Mouse (Mus musculus): ENCODE results near the gene Enho. TPM values are rescaled to one million over a fixed set of nuclear protein-coding genes. Genes with fewer than 3 reads are reported as not detected.

Gene Enho
- polyA plus RNA-seq, 1 experiment from 2014 or later, result 73.9 TPM

DNA sequence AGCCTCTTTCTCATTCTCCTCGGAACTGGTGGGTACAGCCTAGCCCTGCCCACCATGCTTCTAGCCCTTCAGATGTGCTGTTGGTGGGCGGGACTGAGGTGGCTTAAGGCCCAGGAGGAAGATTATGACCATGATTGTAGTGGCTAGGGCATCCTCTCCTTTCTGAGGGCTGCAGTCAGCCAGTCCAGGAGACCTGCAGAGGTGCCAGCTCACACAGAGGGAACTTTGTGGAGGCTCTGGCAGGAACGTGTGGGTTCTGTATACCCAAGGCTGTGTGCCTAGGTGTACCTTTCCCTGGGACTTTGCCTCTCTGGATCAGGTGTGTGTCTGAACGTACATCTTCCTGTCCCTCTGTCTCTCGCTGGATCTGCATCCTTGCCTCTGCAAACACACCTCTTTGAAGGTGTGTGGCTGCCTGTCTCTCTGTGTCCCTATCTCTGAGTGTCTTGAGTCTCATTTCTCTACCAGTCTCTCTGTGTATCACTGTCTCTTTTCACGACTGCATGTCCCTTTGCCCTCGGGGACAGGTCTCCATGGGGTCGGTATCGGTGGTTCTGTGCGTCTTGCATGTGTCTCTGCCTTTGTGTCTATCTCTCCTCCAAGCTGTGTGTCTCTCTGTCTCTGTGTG, 796 bp downstream of the Enho start:
- Histone ChIP-seq H3K4me1 (ENCODE audit: control insufficient read depth, insufficient read depth, low read length) (peaks cover 13% of the 10 kb centered on the region), H3K4me2 (ENCODE audit: low read length) (peak overlapping the region; percentile 62), H3K9ac (ENCODE audit: low read length) (peak overlapping the region; percentile 98), H3K4me3 (ENCODE audit: low read depth, low read length) (peak overlapping the region; percentile 72), H3K27me3 (replicated peaks; ENCODE audit: control insufficient read depth, insufficient read depth, low read length) (no peaks in the 10 kb centered on the region), H3K36me3 (ENCODE audit: control insufficient read depth, insufficient read depth, low read length) (peaks cover 3% of the 10 kb centered on the region; the same call in 1 of the 2 replicates), H3K27ac (ENCODE audit: low read depth, low read length) (peak overlapping the region; percentile 91), H3K9me3 (replicated peaks; ENCODE audit: control insufficient read depth, low read length) (no peaks in the 10 kb centered on the region)
- DNase-seq (ENCODE audit: low spot score) (peak; percentile 33), ATAC-seq (no peak; the same call in 1 of the 2 replicates)
- WGBS, result 5% methylated on average over 10 of the region's 10 CpGs

GRCm38 (mm10) chr4:41638828-41639213, 1.3 kb downstream of the Enho start:
- ATAC-seq (no peak), DNase-seq (ENCODE audit: low spot score) (no peak)
- Histone ChIP-seq H3K36me3 (ENCODE audit: control insufficient read depth, insufficient read depth, low read length) (peaks cover 3% of the 10 kb centered on the region; the same call in 1 of the 2 replicates), H3K4me1 (ENCODE audit: control insufficient read depth, insufficient read depth, low read length) (peaks cover 13% of the 10 kb centered on the region), H3K27me3 (replicated peaks; ENCODE audit: control insufficient read depth, insufficient read depth, low read length) (no peaks in the 10 kb centered on the region), H3K4me2 (ENCODE audit: low read length) (peak overlapping the region; percentile 62), H3K4me3 (ENCODE audit: low read depth, low read length) (peak overlapping the region; percentile 72), H3K9me3 (replicated peaks; ENCODE audit: control insufficient read depth, low read length) (no peaks in the 10 kb centered on the region), H3K9ac (ENCODE audit: low read length) (peak overlapping the region; percentile 98), H3K27ac (ENCODE audit: low read depth, low read length) (peak overlapping the region; percentile 1; the same call in 1 of the 2 replicates)
- WGBS, result 77% methylated on average over 6 of the region's 6 CpGs

GRCm38 (mm10) chr4:41638186-41638731, 1.9 kb downstream of the Enho start:
- H3K4me2 ChIP-seq (ENCODE audit: low read length), result peak overlapping the region; percentile 62

GRCm38 (mm10) chr4:41636882-41637635, 3.1 kb downstream of the Enho start:
- WGBS, result 88% methylated on average over 10 of the region's 10 CpGs
- Histone ChIP-seq H3K27ac (ENCODE audit: low read depth, low read length) (no peak overlapping the region), H3K4me2 (ENCODE audit: low read length) (no peak overlapping the region), H3K36me3 (ENCODE audit: control insufficient read depth, insufficient read depth, low read length) (peaks cover 3% of the 10 kb centered on the region; the same call in 1 of the 2 replicates), H3K27me3 (replicated peaks; ENCODE audit: control insufficient read depth, insufficient read depth, low read length) (no peaks in the 10 kb centered on the region), H3K4me3 (ENCODE audit: low read depth, low read length) (no peak overlapping the region), H3K9me3 (replicated peaks; ENCODE audit: control insufficient read depth, low read length) (no peaks in the 10 kb centered on the region), H3K9ac (ENCODE audit: low read length) (no peak overlapping the region; the same call in 1 of the 2 replicates), H3K4me1 (ENCODE audit: control insufficient read depth, insufficient read depth, low read length) (peaks cover 14% of the 10 kb centered on the region)
- DNase-seq (ENCODE audit: low spot score), result no peak
- no peak for ATAC-seq

More at GRCm38 (mm10) chr4:41638186-41638731, 1.9 kb downstream of the Enho start:
- no peak for ATAC-seq
- no peak for DNase-seq (ENCODE audit: low spot score)
- H3K9ac ChIP-seq (ENCODE audit: low read length), result peak overlapping the region; percentile 98; the same call in 1 of the 2 replicates
- H3K4me3 ChIP-seq (ENCODE audit: low read depth, low read length), result no peak overlapping the region
- no peaks in the 10 kb centered on the region for H3K27me3 ChIP-seq (replicated peaks; ENCODE audit: control insufficient read depth, insufficient read depth, low read length)
- peaks cover 3% of the 10 kb centered on the region; the same call in 1 of the 2 replicates for H3K36me3 ChIP-seq (ENCODE audit: control insufficient read depth, insufficient read depth, low read length)
- H3K4me1 ChIP-seq (ENCODE audit: control insufficient read depth, insufficient read depth, low read length), result peaks cover 13% of the 10 kb centered on the region
- WGBS, result 94% methylated on average over 10 of the region's 10 CpGs
- H3K9me3 ChIP-seq (replicated peaks; ENCODE audit: control insufficient read depth, low read length), result no peaks in the 10 kb centered on the region
- H3K27ac ChIP-seq (ENCODE audit: low read depth, low read length), result no peak overlapping the region

GRCm38 (mm10) chr4:41636366-41636765, 3.8 kb downstream of the Enho start:
- H3K27me3 ChIP-seq (replicated peaks; ENCODE audit: control insufficient read depth, insufficient read depth, low read length), result no peaks in the 10 kb centered on the region
- H3K9me3 ChIP-seq (replicated peaks; ENCODE audit: control insufficient read depth, low read length), result no peaks in the 10 kb centered on the region
- peaks cover 3% of the 10 kb centered on the region; the same call in 1 of the 2 replicates for H3K36me3 ChIP-seq (ENCODE audit: control insufficient read depth, insufficient read depth, low read length)
- no peak overlapping the region for H3K4me3 ChIP-seq (ENCODE audit: low read depth, low read length)
- H3K9ac ChIP-seq (ENCODE audit: low read length), result no peak overlapping the region
- H3K27ac ChIP-seq (ENCODE audit: low read depth, low read length), result no peak overlapping the region
- ATAC-seq, result no peak
- DNase-seq (ENCODE audit: low spot score), result no peak
- H3K4me2 ChIP-seq (ENCODE audit: low read length), result no peak overlapping the region
- WGBS, result 71% methylated on average over 7 of the region's 7 CpGs
- H3K4me1 ChIP-seq (ENCODE audit: control insufficient read depth, insufficient read depth, low read length), result peaks cover 20% of the 10 kb centered on the region

DNA sequence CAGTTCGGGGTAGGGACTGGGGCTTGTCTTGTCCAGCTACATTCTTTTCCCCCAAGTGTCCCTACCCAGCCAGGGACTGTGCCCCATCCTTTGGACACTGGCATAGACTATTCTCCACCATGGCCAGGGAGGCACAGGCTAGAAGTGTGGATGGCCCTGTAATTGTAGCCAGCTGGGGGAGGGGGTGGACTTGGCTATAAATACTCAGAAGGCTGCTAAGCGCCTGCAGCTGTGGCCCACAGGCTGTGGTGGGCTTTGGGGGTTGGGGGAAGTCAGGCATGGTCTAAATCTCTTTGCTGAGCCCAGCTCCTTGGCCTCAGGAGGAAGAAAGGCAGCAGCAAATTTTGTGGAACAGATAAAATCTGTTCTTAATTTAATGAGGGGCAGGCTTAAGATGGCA, 4.2 kb downstream of the Enho start:
- peaks cover 3% of the 10 kb centered on the region; the same call in 1 of the 2 replicates for H3K36me3 ChIP-seq (ENCODE audit: control insufficient read depth, insufficient read depth, low read length)
- H3K9ac ChIP-seq (ENCODE audit: low read length), result no peak overlapping the region
- H3K9me3 ChIP-seq (replicated peaks; ENCODE audit: control insufficient read depth, low read length), result no peaks in the 10 kb centered on the region
- H3K27ac ChIP-seq (ENCODE audit: low read depth, low read length), result no peak overlapping the region
- DNase-seq (ENCODE audit: low spot score) (no peak), ATAC-seq (no peak)
- H3K4me2 ChIP-seq (ENCODE audit: low read length), result no peak overlapping the region
- H3K4me3 ChIP-seq (ENCODE audit: low read depth, low read length), result no peak overlapping the region
- 60% methylated on average over 2 of the region's 2 CpGs for WGBS
- peaks cover 23% of the 10 kb centered on the region for H3K4me1 ChIP-seq (ENCODE audit: control insufficient read depth, insufficient read depth, low read length)
- H3K27me3 ChIP-seq (replicated peaks; ENCODE audit: control insufficient read depth, insufficient read depth, low read length), result no peaks in the 10 kb centered on the region

DNA sequence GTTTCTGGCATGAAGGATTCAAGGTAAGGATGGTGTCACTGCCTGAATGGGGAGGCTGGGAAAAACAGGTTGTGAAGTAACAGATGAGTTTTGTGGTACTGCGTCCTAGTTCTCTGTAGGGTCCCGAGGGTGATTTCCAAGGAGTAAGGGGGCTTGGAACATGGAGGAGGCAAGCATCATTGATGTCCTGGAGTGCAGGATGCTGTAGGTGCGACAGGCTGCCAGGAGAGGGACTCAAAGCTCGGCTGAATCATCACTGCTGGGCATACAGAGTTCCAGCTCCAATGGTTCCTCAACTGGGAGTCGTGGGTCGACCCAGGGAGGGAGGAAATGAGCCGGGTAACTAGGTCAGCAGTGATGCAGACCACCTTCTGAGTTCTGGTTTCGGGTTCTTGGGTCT, 4.9 kb downstream of the Enho start:
- Histone ChIP-seq H3K9me3 (replicated peaks; ENCODE audit: control insufficient read depth, low read length) (no peaks in the 10 kb centered on the region), H3K36me3 (ENCODE audit: control insufficient read depth, insufficient read depth, low read length) (peaks cover 3% of the 10 kb centered on the region; the same call in 1 of the 2 replicates), H3K9ac (ENCODE audit: low read length) (no peak overlapping the region), H3K27ac (ENCODE audit: low read depth, low read length) (no peak overlapping the region), H3K4me3 (ENCODE audit: low read depth, low read length) (no peak overlapping the region), H3K4me1 (ENCODE audit: control insufficient read depth, insufficient read depth, low read length) (peaks cover 26% of the 10 kb centered on the region), H3K4me2 (ENCODE audit: low read length) (no peak overlapping the region), H3K27me3 (replicated peaks; ENCODE audit: control insufficient read depth, insufficient read depth, low read length) (no peaks in the 10 kb centered on the region)
- ATAC-seq (no peak), DNase-seq (ENCODE audit: low spot score) (no peak)
- WGBS, result 79% methylated on average over 8 of the region's 8 CpGs

- peaks cover 3% of the 10 kb centered on the region; the same call in 1 of the 2 replicates for H3K36me3 ChIP-seq (ENCODE audit: control insufficient read depth, insufficient read depth, low read length)
- DNase-seq (ENCODE audit: low spot score), result no peak
- ATAC-seq, result no peak
- H3K4me3 ChIP-seq (ENCODE audit: low read depth, low read length), result no peak overlapping the region
- no peak overlapping the region for H3K4me2 ChIP-seq (ENCODE audit: low read length)
- no peaks in the 10 kb centered on the region for H3K27me3 ChIP-seq (replicated peaks; ENCODE audit: control insufficient read depth, insufficient read depth, low read length)
- WGBS, result 47% methylated on average over 8 of the region's 8 CpGs
- peaks cover 28% of the 10 kb centered on the region for H3K4me1 ChIP-seq (ENCODE audit: control insufficient read depth, insufficient read depth, low read length)
- no peaks in the 10 kb centered on the region for H3K9me3 ChIP-seq (replicated peaks; ENCODE audit: control insufficient read depth, low read length)
- H3K9ac ChIP-seq (ENCODE audit: low read length), result no peak overlapping the region
- no peak overlapping the region for H3K27ac ChIP-seq (ENCODE audit: low read depth, low read length)
These were observed 5.5 kb downstream of the Enho start for GRCm38 (mm10) chr4:41634631-41635030.

All from forebrain, embryonic 14.5 days (tissue).